Mouse (Mus musculus) intestine, embryonic 16.5 days (tissue): ENCODE results near the gene Trip10. TPM values are rescaled to one million over a fixed set of nuclear protein-coding genes. Genes with fewer than 3 reads are reported as not detected.

Source experiments
- ATAC-seq: fragments of 200-750 bp; cut with Nextera tagmentation; 2 replicates; pipeline ENCODE4 v1.8.0; 2017; ENCODE audit warnings: moderate TSS enrichment, moderate library complexity
- H3K27ac ChIP-seq: fragments of 300-500 bp; sonication (generic); 2 replicates; pipeline ENCODE4 v1.5.1; 2014; ENCODE audit warnings: mild to moderate bottlenecking, low read length
- H3K27me3 ChIP-seq: fragments of 300-500 bp; sonication (generic); replicated peaks from 2 replicates; pipeline ENCODE4 v1.6.1; 2014; ENCODE audit warnings: low read length, control low read depth, mixed read lengths; ENCODE audit not compliant: control insufficient read depth, insufficient read depth
- H3K36me3 ChIP-seq: fragments of 300-500 bp; sonication (generic); 2 replicates; pipeline ENCODE4 v1.6.1; 2014; ENCODE audit warnings: low read length, control low read depth; ENCODE audit not compliant: control insufficient read depth, insufficient read depth
- H3K4me1 ChIP-seq: fragments of 300-500 bp; sonication (generic); 2 replicates; pipeline ENCODE4 v1.6.1; 2014; ENCODE audit warnings: low read length, control low read depth, mixed read lengths; ENCODE audit not compliant: control insufficient read depth, insufficient read depth
- H3K4me2 ChIP-seq: fragments of 300-500 bp; sonication (generic); 2 replicates; pipeline ENCODE4 v1.6.1; 2014; ENCODE audit warnings: low read depth, low read length, control low read depth
- H3K4me3 ChIP-seq: fragments of 300-500 bp; sonication (generic); 2 replicates; pipeline ENCODE4 v1.5.1; 2014; ENCODE audit warnings: mild to moderate bottlenecking, low read length
- H3K9ac ChIP-seq: fragments of 300-500 bp; sonication (generic); 2 replicates; pipeline ENCODE4 v1.6.1; 2014; ENCODE audit warnings: low read depth, low read length
- H3K9me3 ChIP-seq: fragments of 300-500 bp; sonication (generic); 2 replicates; pipeline ENCODE4 v1.6.1; 2016; ENCODE audit warnings: low read length, control low read depth; ENCODE audit not compliant: control insufficient read depth
- WGBS: fragments of 180-500 bp; shearing (Covaris S2); extraction: QIAGEN DNeasy Blood & Tissue Kit; methylation state at CpG from one replicate; pipeline ENCODE4 v1.1.7; 2014; 5-methylcytosine and 5-hydroxymethylcytosine counted together
- polyA plus RNA-seq: library from polyadenylated mRNA; unstranded; fragments of >200 nt; fragmentation: Nextera tagmentation; extraction: Ambion mirVana; gene quantifications from 2 replicates; pipeline ENCODE4 v1.2.1, GENCODE M21; 2015

Gene Trip10
- polyA plus RNA-seq, 1 experiment from 2014 or later, result 46.9 TPM

DNA sequence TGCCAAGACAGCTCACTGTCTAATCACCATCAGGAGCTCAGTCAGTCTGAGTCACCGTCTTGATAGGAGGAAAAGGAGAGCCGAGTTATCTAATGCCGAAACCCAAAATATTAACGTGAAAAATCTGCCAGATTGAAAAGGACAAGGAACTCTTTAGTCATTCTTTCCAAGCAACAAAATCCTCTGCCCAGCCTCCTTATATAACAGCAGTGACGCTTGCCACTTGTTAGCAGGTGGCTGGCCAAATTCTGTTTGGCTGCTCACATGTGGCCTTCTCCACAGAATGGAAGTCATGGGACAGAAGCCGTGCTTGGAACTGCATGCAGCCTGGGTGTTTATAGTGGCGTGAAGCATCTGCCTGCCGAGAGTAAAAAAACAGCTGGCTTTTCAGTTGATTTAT, 10.5 kb downstream of the Trip10 start:
- H3K9me3 ChIP-seq, result no peaks in the 10 kb centered on the region
- H3K27ac ChIP-seq, result no peak overlapping the region
- WGBS, result 83% methylated on average over 8 of the region's 8 CpGs
- H3K9ac ChIP-seq, result no peak overlapping the region
- peaks cover 19% of the 10 kb centered on the region for H3K36me3 ChIP-seq
- H3K27me3 ChIP-seq, result no peaks in the 10 kb centered on the region
- no peak for ATAC-seq
- no peak overlapping the region for H3K4me3 ChIP-seq
- no peak overlapping the region for H3K4me2 ChIP-seq
- peaks cover 9% of the 10 kb centered on the region for H3K4me1 ChIP-seq

DNA sequence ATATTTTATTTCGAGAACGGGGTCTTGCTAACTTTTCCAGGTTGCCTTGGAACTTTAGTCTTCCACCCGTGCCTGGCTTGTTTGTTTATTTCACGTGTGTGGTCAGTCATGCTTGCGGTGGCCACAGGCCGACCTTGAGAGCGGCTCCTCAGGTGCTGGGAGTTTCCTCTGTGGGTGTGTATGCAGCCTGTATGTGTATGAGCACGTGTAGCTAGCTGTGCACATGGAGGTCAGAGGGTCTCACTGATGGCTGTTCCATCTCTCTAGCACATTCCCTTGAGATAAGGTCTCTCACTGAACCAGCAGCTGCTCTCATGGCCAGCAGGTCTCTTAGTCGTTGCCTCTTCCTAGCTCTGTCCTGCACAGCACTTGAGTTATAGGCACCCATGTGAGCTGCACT, 11.1 kb downstream of the Trip10 start:
- 89% methylated on average over 9 of the region's 9 CpGs for WGBS
- H3K27ac ChIP-seq, result no peak overlapping the region
- ATAC-seq, result no peak
- H3K27me3 ChIP-seq, result no peaks in the 10 kb centered on the region
- no peak overlapping the region for H3K9ac ChIP-seq
- peaks cover 14% of the 10 kb centered on the region for H3K4me1 ChIP-seq
- no peak overlapping the region for H3K4me2 ChIP-seq
- H3K4me3 ChIP-seq, result no peak overlapping the region
- peaks cover 14% of the 10 kb centered on the region for H3K36me3 ChIP-seq
- H3K9me3 ChIP-seq, result no peaks in the 10 kb centered on the region

DNA sequence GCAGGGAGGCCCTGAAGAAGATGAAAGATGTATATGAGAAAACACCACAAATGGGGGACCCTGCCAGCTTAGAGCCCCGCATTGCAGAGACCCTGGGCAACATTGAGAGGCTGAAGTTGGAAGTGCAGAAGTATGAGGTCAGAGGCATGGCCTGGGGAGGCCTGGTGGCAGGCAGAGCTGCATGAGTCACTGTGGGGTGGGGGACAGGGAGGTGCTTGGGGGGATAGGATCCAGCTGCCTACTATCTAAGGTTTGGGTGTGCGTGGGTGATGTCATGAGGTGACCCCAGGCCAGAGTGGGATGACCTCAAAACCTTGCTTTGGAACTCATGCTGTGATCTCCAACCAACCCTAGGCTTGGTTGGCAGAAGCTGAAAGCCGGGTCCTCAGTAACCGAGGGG, 12.0 kb downstream of the Trip10 start:
- WGBS, result 89% methylated on average over 4 of the region's 4 CpGs

DNA sequence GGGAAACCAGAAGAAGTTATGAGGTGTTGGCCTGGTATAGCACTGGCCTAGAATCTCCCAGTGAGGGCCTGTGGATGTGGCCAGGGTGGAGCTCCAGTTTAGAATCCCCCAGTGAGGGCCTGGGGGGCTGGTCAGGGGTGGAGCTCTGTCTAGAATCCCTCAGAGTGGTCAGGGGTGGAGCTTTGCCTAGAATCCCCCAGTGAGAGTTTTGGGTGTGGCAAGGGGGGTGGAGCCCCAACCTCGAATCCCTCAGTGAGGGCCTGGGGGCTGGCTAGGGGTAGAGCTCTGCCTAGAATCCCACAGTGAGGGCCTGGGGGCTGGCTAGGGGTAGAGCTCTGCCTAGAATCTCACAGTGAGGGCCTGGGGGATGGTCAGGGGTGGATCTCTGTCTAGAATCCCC, 12.5 kb downstream of the Trip10 start:
- Histone ChIP-seq H3K9ac (no peak overlapping the region), H3K4me2 (no peak overlapping the region), H3K36me3 (peaks cover 11% of the 10 kb centered on the region), H3K27ac (no peak overlapping the region), H3K9me3 (no peaks in the 10 kb centered on the region), H3K4me3 (no peak overlapping the region), H3K27me3 (no peaks in the 10 kb centered on the region), H3K4me1 (peaks cover 16% of the 10 kb centered on the region)
- ATAC-seq, result no peak
- WGBS, result 26% methylated on average over 1 of the region's 1 CpGs

More for the DNA sequence above, 12.0 kb downstream of the Trip10 start:
- Histone ChIP-seq H3K27me3 (no peaks in the 10 kb centered on the region), H3K9ac (no peak overlapping the region), H3K4me2 (no peak overlapping the region), H3K4me3 (no peak overlapping the region), H3K9me3 (no peaks in the 10 kb centered on the region), H3K27ac (no peak overlapping the region), H3K36me3 (peaks cover 11% of the 10 kb centered on the region), H3K4me1 (peaks cover 16% of the 10 kb centered on the region)
- ATAC-seq, result no peak

DNA sequence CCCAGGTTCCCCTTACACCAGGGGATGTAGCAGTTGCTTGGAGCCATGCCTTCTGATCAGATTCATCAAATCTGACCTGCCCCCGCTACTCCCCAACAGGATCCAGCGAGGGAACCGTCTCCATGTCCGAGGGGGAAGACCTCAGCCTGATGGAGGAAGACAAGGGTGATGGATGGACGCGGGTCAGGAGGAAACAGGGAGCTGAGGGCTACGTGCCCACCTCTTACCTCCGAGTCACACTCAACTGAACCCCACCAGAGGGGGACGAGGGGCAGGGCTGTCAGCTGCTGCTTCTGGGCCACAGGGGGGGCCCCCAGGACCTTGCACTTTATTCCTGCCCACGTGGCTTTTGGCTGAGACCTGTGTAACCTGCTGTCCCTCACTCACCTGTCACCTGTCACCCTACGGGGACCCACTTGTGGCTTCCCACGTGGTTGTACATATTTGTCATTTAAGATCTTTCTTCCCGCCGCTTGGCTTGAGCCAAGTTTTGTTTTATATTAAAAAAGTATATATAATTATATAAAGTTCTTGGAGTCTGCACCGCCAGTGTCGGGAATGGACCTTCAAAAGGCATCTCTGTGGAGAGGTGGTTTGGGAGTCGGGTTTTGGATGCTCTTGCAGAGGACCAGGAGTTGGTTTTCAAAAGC, 13.8 kb downstream of the Trip10 start:
- Histone ChIP-seq H3K4me2 (no peak overlapping the region), H3K27ac (no peak overlapping the region), H3K36me3 (peaks cover 9% of the 10 kb centered on the region), H3K4me1 (peaks cover 16% of the 10 kb centered on the region), H3K4me3 (no peak overlapping the region), H3K27me3 (no peaks in the 10 kb centered on the region), H3K9ac (no peak overlapping the region), H3K9me3 (no peaks in the 10 kb centered on the region)
- WGBS, result 89% methylated on average over 17 of the region's 17 CpGs
- no peak for ATAC-seq

DNA sequence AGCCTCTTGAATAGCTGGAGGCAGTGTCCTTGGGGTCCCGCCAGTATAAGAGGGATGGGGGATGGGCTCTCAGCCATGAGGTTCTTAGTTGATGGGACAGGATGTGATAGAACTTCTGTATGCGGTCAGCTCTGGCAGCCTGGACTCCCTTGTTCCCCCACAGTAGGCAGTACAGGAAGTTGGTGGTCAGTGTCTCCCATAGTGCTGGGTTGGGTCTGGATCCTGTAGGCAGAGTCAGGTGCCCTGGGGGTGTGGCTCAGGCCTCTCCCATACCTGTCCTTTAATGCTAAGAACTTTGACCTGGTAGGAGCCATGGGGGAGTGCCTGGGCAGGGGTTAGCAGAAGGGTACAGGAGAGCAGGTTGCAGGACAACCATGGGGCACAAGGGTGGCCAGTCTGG, 14.9 kb downstream of the Trip10 start:
- Histone ChIP-seq H3K36me3 (peaks cover 9% of the 10 kb centered on the region), H3K27ac (peak overlapping the region; percentile 72), H3K9ac (no peak overlapping the region), H3K4me2 (peak overlapping the region; percentile 1; the same call in 1 of the 2 replicates), H3K4me3 (no peak overlapping the region), H3K9me3 (no peaks in the 10 kb centered on the region), H3K4me1 (peaks cover 16% of the 10 kb centered on the region), H3K27me3 (no peaks in the 10 kb centered on the region)
- ATAC-seq, result peak; percentile 83
- WGBS, result 67% methylated on average over 2 of the region's 2 CpGs

DNA sequence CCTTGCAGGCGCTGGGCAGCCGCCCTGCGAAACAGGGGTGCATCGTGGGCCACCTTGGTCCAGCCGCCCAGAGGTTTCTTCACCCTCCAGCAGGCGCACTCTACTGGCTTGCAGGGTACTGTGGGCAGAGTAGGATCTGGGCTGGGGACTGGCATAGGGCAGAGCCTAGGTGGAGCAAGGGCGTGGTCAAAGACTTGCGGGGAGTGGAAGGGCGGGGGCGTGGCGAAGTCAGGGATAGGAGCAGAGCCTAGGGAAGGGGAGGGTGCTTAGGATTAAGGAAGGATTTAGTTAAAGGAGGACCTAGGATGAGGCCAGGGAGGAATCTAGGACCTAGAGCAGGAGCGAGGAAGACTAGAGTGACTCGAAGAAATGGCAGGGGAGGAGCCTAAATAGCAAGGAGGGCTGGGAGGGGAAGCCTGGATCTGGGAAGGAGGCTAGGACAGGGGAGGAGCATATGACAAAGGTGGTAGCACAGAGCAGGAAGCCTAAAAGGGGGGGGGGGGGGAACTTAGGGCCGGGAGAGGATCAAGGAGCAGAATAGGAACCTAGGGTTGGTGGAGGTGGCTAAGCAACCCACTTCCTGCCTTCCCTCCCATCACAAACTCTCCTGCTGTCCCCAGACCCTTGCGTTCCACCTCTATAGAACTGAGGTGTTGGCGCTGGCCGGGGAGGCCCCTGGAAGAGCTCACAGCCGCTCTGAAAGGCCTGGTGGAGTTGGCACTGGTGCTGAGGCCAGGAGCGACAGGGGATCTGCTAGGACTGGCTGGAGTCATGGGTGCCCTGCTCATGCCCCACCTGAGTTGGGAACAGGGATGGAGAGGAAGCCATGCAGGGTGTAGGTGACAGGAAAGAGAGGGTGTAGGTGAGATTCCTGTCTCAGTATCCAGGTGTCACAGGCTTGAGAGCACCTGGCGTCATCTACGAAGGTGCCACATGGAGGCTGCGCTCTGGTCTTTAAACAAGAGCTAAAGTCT, 16.0 kb downstream of the Trip10 start:
- Histone ChIP-seq H3K4me3 (peak overlapping the region; percentile 18; the same call in 1 of the 2 replicates), H3K4me1 (peaks cover 16% of the 10 kb centered on the region), H3K27ac (peak overlapping the region; percentile 72), H3K36me3 (peaks cover 9% of the 10 kb centered on the region), H3K27me3 (no peaks in the 10 kb centered on the region), H3K4me2 (peak overlapping the region; percentile 30), H3K9me3 (no peaks in the 10 kb centered on the region), H3K9ac (peak overlapping the region; percentile 25; the same call in 1 of the 2 replicates)
- peak; percentile 92 for ATAC-seq
- WGBS, result 31% methylated on average over 21 of the region's 22 CpGs

DNA sequence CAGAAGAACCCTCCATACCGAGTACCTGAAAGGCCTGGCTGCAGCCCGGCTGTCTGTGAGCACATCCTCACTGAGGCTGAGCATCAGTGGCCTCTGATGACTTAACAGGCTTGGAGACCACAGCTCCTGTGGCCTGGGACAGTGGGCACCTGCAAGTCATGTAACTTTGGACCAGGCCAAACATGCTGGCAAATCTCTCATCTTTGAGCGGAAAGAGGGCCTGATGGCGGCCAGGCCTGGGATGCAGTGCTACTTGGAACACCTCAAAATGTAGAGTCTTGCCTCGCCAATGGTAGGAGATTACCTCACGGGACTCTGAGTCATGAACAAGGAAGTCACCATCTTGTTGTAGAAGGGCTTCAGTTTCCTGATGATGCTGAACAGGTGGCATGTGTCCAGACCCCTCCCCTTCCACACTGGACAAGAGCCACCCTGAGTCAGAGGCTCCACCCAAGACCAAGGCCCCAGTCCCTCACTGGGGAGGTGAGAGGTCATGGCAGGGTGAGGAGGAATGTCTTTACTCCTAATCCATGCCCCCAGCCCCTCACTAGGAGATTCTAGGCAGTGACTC, 18.4 kb downstream of the Trip10 start:
- Histone ChIP-seq H3K4me2 (no peak overlapping the region), H3K4me1 (peaks cover 16% of the 10 kb centered on the region), H3K36me3 (peaks cover 9% of the 10 kb centered on the region; the same call in 1 of the 2 replicates), H3K27ac (no peak overlapping the region), H3K4me3 (no peak overlapping the region), H3K9me3 (no peaks in the 10 kb centered on the region), H3K9ac (no peak overlapping the region), H3K27me3 (no peaks in the 10 kb centered on the region)
- no peak for ATAC-seq
- WGBS, result 85% methylated on average over 6 of the region's 6 CpGs

DNA sequence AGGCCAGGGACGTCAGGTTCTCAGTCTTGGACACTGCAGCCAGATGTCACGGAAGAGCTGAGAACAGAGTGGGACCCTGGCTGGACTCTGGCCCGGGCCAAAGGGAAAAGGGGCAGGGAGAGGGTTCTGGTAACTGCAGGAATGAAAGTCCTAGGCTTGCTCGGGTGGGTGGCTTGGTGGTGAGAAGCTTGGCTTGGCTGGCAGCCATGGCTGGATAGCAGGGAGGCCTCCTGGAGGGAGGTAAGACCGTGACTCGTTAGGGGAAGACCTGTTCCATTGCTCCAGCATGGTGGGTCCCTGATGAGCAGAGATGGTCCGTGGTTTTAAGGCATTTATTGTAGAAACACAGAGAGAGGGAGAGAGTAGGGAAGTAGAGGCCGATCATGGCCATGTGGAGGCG, 22.0 kb downstream of the Trip10 start:
- no peaks in the 10 kb centered on the region for H3K27me3 ChIP-seq
- WGBS, result 61% methylated on average over 7 of the region's 9 CpGs

More for the DNA sequence above, 22.0 kb downstream of the Trip10 start:
- Histone ChIP-seq H3K9me3 (no peaks in the 10 kb centered on the region), H3K4me3 (no peak overlapping the region), H3K27ac (no peak overlapping the region), H3K4me2 (no peak overlapping the region), H3K36me3 (no peaks in the 10 kb centered on the region), H3K4me1 (peaks cover 5% of the 10 kb centered on the region), H3K9ac (no peak overlapping the region)
- ATAC-seq, result no peak
